Mouse (Mus musculus) NIH3T3 (cell line): ENCODE measurements around the gene Pmis2.

Experiments used
- DNase-seq: peaks from one replicate; pipeline ENCODE4 v3.0.0-alpha.2; 2012; ENCODE audit warnings: low read depth

Pmis2 gene

DNA sequence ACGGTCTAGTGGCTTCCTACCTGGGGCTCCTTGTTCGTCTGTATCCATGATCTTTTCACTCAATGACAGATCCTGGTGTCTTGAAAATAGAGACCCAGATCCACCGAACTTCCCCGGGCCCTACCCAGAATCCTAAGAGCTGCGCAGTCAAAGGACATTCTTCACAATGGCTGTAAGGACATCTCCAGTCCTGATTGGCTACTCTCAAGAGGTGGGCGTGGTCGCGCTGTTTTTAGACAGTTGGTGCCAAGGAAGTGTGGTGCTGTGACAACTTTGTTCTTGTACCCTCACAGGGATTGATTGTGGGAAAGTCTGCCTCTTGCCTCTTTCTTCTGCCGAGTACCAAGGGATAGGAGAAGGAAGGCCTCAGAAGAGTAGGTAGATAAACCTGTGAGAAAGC, at the start of gene Pmis2:
Gene Pmis2 (minus strand): TSS at position 126 of the 400 bp plus-strand sequence.
- no peak for DNase-seq

DNA sequence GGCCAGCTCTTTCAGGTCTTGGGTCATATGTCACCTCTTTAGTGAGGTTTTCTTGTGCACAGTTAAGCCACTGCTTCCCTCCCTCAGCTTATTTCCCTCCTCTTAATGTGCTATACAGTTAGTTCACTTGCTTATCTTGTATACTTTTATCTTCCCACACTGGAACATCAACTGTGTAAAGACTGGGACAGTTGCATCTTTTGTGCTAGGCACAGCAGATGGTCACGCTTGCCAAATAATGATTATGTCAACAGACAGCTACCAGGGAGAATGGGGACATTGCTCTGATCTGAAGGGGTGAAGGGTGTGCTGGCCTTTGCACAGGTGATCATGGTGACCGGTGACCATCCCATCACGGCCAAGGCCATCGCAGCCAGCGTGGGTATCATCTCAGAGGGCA, 48.3 kb upstream of the Pmis2 start:
- no peak for DNase-seq

DNA sequence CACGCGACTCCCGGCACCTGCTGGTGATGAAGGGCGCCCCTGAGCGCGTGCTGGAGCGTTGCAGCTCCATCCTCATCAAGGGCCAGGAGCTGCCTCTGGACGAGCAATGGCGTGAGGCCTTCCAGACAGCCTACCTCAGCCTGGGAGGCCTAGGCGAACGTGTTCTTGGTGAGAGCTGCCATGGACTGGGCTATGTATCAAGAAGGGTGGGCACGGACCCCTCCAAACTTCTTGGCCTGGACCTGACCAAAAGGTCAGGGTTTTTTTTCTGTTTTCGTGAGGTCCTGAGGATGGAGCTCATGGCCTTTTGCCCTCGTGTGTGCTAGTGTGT, 46.3 kb upstream of the Pmis2 start:
- no peak for DNase-seq

DNA sequence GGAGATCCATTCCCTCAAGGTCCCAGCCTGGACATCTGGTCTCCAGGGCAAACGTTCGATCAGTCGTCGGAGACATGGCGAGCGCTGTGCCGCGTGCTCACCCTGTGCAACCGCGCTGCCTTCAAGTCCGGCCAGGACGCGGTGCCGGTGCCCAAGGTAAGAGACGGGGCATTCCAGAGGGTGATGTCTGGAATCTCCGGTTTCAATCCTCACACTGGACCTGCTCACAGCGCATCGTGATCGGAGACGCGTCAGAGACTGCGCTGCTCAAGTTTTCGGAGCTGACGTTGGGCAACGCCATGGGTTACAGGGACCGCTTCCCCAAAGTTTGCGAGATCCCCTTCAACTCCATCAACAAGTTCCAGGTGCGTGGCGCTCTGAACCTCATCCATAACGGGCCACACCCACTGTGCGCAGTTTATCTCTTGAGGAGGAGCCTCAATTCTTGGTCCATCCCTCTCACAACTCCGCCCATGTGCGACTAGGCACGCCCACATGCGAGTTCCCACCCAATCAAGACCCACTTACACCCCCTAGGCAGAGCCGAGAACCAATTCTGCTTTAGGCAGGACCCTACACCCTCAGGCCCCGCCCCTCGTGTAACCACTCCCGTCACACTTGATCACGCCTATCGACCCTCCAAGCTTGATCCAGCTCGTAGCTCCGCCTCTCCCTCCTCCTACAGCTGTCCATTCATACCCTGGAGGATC, 45.8 kb upstream of the Pmis2 start:
- DNase-seq: no peak

DNA sequence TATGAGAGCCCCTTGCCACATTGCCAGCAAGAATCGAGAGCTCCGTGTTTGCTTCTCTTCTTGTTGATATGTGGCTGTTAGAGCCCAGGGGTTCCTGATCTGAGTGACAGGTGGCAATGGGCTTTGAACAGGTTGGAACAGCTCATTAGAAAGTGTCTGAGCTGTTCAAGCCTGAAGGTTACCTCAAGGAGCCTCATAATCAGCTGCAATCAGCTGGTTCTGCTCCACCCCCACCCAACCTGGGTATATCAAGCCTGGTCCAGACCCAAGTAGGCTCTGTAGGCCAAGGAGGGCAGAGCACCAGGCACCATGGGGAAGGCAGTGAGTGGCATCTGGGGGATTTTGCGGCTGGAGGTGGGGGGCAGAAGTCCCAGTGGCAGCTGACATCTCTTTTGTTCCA, 40.5 kb upstream of the Pmis2 start, which contains the start of gene Atp4a:
Gene Atp4a (plus strand): TSS at position 268 of the 400 bp plus-strand sequence.
- DNase-seq: no peak

DNA sequence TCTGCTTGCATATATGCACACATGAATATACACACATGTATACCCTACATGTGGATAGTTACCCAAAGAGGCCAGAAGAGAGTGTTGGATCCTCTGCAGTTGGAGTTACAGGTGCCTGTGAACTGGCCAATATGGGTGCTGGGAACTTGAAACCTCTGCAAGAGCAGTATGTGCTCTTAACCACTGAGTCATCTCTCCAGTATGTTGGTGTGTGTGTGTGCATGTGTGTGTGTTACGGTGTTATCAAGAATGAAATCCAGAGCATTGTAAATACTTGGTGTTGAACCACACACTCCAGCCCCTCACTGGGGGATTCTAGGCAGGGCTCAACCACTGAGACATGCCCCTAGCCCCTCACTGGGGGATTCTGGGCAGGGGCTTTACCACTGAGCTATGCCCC, 36.0 kb upstream of the Pmis2 start:
- peak; percentile 43 for DNase-seq

DNA sequence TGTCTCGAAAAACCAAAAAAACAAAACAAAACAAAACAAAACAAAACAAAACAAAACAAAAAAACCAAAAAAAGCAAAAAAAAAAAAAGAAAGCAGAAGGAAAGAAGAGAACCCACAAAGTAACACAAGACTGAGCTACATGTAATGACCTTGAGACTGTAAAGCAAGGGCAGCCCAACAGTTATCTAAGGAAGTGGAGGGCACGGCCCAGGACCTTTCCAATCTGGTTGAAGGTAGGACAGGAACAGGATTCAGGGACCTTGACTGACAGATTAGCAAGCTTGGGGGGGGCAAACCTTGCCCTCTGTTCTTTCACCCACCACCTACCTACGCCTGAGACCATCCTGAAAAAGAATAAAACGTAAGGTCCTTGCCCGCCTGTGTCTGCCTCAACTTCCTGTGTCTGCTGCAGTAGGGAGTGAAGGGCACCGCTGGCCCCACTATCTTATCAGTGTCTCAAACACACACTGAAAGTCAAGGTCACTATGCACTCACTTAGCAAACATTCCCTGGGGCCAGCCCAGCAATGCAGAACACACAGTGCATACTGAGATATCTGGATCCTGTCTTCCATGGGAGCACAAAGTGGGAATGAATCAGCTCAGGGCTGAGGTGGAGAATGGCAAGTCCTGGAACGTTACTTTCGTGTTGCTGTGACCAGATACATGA, 34.9 kb upstream of the Pmis2 start:
- no peak for DNase-seq

DNA sequence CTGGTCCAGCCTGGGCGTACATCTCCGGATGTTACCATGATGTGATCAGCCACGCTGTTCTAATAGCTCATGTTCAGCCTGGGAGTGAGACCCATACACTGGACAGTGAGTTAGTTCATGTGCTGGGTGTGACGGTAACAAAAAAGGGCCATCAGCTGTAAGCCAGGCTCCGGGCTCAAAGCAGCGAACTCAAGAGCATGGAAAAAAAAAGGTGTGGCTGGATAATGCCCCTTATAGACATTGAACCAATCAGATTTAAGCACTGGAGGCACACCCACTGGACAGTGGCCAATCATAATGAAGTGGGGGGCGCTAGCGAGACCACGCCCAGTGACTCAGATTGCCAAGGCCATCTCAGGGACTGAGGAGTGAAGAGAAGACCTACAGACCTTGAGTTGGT, 27.2 kb upstream of the Pmis2 start, which contains the start of gene 2200002J24Rik:
Gene 2200002J24Rik (plus strand): TSS at position 338 of the 400 bp plus-strand sequence.
- DNase-seq: peak; percentile 55

DNA sequence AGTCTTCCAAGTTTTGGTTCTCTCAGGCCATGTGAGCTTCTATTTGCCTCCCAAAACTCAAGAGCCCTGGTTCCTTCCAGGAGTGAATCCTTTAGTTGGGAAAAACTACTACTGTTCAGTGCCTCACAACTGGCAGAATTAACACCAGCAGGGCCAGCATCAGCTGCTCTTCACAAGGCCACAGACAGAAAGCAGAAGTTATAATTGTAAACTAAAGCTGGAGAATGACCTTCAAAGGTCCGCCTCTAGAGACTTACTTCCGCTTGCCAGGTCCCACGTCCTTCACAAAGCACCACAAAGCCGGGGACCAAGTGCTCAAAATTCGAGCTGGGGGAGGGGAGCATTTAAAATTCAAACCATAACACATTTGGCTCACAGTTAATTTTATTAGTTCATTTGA, 26.7 kb upstream of the Pmis2 start:
- no peak for DNase-seq

DNA sequence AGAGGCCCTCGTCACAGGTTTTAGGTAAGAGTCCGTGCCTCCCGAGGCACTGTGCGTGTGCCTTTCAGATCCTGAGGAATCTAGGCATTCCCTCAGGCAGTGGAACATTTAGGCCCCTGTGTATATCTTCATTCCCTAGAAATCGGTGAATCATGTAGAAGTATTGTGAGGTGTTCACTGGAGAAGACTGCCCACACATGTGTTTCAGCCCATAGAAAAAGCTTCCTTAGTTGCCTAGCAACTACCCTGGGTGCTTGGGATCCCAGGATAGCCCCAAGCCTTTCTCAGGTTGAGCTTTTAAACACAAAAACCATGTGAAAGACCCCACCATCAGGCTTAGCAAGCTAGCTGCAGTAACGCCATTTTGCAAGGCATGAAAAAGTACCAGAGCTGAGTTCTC, 16.9 kb upstream of the Pmis2 start:
- no peak for DNase-seq

DNA sequence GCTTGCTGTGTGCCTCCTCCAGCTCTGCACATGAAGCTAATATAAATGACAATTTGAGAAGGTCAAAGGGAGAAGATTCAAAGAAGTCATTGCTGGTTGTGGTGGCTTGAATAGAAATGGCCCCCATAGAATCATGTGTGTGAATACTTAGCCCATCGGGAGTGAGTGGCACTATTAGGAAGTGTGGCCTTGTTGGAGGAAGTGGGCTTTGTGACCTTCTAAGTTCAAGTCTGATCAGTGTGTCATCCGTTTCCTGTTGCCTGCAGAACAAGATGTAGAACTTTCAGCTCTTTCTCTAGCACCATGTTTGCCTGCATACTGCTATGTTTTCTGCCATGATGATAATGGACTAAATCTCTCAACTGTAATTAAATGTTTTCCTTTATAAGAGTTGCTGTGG, 12.0 kb upstream of the Pmis2 start:
- no peak for DNase-seq

DNA sequence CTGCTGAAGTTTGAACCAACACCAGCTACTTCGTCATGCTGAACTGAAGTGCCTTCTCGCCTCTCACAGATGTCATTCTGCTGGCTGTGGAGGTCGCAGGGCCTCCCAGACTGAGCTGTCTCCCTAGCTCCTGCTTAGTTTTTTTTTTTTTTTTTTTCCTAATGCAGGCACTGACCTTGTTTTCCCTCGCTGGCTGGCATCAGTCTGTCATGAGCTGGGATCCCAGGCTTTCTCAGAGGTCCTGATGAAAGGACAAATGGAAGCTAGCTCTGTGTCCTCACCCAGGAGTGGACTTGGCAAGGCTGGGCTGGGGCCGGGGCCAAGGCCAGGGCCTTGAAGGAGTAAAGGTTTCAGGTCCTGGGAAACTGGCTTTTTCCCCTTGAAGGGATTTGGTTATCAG, 10.5 kb upstream of the Pmis2 start:
- no peak for DNase-seq

DNA sequence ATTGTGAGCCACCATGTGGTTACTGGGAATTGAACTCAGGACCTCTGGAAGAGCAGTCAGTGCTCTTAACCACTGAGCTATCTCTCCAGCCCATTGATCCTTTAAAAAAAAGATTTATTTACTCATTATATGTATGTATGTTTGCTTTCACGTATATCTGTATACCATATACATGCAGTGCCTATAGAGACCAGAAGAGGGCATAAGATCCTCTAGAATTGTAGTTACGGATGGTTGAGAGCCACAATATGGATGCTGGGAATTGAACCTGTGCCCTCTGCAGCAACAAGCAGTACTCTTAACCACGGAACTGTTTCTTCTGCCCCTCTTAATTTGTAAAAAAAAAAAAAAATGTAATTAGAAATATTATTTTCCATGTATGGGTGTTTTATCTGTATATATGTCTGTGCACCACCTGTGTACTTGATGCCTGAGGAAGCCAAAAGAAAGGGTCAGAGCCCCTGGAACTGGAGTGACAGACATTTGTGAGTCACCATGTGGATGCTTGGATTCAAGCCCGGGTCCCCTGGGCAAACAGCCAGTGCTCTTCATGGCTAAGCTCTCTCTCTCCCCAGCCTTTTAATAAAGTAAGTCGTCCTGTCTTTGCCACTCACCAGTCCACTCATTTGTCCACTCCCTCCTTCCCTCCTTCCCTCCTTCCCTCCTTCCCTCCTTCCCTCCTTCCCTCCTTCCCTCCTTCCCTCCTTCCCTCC, 7.0 kb upstream of the Pmis2 start:
- DNase-seq: peak; percentile 73

DNA sequence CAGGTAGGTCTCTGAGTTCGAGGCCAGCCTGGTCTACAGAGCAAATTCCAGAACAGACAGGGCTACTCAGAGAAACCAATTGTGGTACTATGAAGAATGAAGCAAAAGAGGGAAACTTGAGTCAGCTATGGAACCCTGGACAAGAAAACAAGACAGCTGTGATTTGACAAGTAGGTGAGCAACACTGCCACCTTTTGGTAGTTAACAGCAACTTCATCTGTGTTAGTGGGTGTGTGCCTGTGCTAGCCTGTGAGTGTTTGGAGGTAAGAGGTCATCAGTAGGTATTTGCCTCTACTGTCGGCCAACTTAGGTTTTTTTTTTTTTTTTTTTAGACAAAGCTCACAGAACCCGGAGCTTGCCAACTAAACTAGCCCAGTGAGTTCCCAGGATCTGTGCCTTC, 2.2 kb downstream of the Pmis2 start:
- DNase-seq: peak; percentile 46

DNA sequence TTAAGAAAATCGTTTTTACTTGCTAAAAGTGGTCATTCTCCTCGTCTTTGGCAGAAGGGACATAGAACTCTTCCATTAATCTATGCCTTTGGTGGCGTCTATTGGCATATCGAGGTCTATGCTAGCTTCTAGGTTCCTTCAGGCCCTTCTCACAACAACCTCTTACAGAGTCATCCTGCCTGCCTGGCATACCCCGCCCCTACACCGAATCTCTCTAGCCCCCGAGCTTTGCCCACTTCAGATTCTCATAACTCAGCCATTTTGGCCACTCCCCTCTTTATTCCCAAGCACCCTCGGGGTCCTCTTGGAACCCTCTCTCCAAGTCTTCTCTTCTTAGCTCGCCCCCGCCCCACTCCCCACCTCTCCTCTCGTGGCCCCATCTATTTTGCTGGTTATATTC, 6.1 kb downstream of the Pmis2 start:
- peak; percentile 33 for DNase-seq

DNA sequence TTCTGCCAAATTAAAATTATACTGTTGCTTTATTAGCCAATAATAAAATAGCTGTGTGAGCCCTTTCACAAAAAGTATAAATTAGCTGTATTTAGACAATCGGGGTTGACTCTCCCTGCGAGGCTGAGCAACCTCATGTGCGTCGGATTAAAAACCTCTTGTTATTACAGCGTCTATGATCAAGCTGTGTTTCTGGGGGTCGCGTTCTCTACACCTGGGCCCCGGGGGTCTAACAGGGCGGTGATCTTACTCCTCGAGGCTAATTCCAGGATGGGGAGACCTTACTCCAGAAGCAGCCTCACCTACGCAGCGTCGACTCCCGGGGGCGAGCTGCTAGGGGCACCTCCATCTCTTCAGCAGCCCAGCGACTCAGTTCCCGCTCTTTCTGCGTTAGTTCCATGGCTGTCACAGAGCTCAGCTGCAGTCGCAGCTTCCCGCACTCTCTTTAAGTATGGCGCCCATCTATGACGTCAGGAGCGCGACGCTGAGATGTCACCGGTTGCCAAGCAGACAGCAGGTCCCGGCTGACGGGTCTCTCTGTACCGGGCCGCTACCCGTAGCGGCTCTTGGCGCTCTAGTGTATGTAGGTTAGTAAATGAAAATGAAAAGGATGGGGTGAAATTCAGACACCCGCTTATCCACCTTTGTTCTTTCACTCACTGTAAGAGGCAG, 6.7 kb downstream of the Pmis2 start, which contains the start of gene Haus5:
Gene Haus5 (minus strand): TSS at position 466 of the 672 bp plus-strand sequence.
- peak; percentile 96 for DNase-seq

DNA sequence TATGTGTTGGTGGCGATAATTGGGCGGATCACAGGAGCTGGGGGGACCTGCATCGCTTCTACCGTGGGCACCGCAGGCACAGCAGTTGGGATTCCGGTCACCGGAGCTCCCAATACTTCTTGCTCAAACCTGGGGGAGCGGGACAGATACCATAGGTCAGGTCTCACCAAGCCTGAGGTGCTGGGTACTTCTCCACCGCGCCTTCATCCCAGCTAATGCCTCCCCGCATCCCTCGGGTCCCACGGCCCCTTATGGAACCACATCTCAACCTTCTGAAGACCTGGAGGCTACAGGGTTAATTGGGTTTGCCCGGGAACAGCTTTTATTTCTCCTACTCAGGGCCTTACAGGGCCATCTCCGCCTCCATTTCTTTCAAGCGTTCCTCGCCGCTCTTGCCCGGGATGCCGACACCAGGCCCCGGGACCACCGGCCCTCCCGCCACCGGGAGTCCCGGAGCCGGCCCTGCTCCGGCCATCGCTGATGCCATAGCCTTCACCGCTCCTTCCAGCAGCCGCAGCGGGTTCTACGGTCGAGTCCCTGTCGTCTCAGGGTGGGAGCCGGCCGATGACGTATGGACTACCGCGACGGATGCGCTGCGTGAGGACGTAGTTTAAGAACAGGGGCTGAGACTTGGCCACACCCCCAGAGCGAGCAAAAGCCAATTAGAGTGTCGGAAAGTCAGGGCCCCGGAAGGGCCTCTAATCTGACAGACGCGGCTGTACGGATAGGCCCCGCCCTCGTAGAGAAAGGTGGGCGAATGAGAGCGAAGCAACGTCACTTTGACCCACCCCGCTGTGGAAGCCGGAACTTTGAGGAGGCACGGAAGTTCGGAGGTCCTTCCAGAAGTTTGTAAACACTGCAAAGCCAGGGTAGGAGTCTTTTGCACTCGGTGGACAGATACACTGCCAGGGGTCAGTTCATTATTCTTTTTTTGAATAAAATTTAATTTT, 21.5 kb downstream of the Pmis2 start, which contains the start of gene Rbm42:
Gene Rbm42 (minus strand): TSS at position 727 of the 950 bp plus-strand sequence.
- peak; percentile 99 for DNase-seq

DNA sequence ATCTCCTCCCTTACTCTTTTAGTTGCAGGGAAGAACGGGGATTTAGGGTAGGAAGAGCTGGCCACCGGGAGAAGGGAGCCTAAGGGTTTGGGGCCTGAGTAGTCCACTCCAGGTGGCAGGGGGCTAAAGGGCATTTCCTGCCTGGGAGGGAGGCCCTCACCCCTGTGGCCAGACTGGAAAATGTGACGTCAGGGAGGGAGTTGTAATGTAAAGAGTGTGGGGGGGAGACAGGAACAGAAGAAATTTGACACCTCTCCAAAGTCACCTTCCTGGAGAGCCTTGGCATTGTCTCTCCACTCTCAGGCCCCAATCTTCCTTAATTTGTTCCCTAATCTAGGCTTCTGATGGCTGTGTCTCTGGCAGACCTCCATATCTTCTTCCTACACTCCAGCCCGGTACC, 32.3 kb downstream of the Pmis2 start:
- peak; percentile 14 for DNase-seq

DNA sequence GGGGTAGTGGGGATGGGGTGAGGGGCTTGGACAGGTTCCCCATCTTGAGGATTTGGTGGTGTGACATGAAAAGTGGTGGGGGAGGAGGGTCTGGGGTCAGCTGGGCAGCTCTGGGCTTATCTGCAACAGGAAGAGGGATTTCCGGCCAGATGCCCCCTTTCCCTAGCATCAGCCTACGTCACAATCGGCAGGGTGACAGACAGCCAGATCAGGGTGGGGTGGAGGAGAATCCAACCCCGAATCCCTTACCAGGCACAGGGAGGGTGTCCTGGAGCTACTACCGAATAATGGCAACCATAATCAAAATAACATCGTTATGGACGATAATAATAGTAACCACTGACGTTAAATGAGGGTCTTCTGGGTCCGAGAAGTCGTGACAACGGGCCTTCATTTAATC, 35.0 kb downstream of the Pmis2 start:
- DNase-seq: no peak

DNA sequence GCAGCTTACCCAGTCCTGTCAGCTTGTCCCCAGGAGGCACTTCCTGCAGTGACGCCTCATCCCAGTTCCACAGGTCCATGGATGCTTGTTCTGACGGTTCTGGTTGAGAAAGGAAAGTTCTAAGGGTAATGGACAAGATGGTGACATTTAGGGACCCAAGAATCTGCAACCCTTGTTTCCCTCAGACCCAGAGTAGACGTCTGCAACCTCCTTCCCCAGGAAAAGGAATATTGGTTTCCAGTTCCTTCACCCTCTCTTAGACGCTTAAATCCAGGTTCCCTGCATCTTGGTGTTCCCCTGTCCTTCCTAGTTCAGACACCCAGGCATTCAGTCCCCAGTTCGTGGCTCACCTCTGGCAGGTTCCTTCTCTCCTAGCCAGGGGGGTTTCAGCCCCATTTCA, 35.7 kb downstream of the Pmis2 start, which contains the start of gene Etv2:
Gene Etv2 (minus strand): TSS at position 101 of the 400 bp plus-strand sequence.
- no peak for DNase-seq

DNA sequence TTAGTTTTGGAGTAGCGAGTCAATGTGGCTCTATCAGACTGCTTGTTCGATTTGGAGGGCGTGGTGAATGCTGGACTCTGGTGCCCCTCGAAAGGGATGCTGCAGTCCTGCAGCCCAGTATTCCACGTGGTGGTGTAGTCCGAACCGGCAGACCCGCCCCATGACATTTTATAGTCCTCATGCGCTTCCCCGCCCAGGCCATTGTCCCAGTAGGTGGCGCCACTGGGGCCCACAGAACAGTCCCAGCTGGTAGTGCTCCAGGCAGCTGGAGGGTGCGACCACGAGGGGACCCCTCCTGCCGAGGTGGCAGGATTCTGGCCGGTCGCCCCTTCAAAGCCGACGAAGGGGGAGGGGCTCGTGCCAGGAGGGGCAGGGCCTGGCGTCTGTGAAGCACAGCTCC, 36.8 kb downstream of the Pmis2 start:
- DNase-seq: peak; percentile 51
